Mouse (Mus musculus) G1E-ER4 (cell line): ENCODE results near the gene Gm16442. TPM values are rescaled to one million over a fixed set of nuclear protein-coding genes. Genes with fewer than 3 reads are reported as not detected.
"Not testable (repeated sequence)": the region's sequence is repeated elsewhere in the genome, so short reads cannot be mapped to it uniquely, and the experiment has no call there.

Source experiments
- GATA1 ChIP-seq: IDR thresholded peaks from one replicate; pipeline ENCODE4 v1.8.0; 2012; ENCODE audit warnings: low read length, inconsistent platforms
- polyA plus RNA-seq: library from polyadenylated mRNA; stranded (reverse); fragments of >175 nt; gene quantifications from 2 replicates; pipeline ENCODE4 v1.2.3, GENCODE M21; 2012

The Gm16442 gene
- not detected in 2 replicates for polyA plus RNA-seq

DNA sequence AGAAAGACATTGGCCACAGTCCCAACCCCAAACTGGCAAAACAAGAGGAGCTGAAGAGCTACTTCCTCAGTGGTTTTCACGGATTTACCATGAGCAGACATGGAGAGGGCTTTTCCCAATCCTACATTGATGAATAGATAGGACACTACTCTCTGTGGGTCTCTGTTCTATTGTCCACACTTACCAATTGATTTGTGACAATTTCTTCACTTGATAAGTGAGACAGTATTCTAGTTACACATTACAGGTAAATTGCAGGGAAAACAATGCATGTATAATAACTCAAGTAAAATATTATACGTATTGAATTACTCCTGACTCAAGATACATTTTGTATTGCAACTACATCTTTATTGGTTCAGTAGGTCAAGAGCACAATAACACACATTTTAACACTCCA, at the start of gene Gm16442:
Gene Gm16442 (minus strand): TSS at position 101 of the 400 bp plus-strand sequence.
- TF ChIP-seq GATA1 = not testable (repeated sequence)

DNA sequence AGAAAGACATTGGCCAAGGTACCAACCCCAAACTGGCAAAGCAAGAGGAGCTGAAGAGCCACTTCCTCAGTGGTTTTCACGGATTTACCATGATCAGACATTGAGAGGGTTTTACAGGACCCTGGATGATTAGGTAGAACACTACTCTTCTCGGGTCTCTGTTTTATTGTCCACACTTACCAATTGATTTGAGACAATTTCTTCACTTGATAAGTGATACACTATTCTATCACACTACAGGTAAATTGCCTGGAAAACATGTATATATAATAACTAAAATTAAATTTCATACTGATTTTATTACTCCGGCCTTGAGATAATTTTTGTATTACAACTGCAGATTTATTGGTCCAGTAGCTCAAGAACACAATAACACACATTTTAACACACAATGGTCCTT, 45.9 kb upstream of the Gm16442 start, which contains the start of gene Vmn1r94:
Gene Vmn1r94 (minus strand): TSS at position 101 of the 400 bp plus-strand sequence.
- TF ChIP-seq GATA1 = not testable (repeated sequence)

DNA sequence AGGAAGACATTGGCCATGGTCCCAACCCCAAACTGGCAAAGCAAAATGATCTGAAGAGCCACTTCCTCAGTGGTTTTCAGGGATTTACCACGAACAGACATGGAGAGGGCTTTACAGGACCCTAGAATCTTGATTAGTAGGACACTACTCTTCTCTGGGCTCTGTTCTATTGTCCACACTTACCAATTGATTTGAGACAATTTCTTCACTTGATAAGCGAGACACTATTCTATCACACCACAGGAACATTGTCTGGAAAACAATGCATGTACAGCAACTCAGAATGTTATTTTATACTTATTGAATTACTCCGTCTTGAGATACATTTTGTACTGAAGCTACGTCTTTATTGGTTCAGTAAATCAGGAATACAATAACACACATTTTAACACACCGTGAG, 16.6 kb upstream of the Gm16442 start, which contains the start of gene Vmn1r93:
Gene Vmn1r93 (minus strand): TSS at position 101 of the 400 bp plus-strand sequence.
- not testable (repeated sequence) for TF ChIP-seq GATA1

DNA sequence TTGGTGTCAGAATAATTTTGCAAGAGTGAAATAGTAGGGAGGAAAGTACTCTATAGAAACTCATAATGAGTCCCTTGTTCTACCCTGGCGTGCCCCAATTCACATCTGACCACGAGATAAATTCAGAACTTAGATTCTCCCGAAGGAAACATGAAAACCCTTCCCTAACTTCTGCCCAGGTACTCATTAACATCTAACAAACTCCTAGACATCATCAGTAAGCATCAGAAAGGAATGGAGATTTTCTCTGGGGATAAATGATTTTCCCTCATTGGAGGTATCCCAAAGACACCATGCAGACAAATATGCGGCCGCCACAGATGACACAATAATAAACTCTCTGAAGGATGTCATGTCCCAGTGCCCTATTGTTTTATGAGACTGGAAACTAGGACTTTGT, 23.0 kb downstream of the Gm16442 start, which contains the start of gene Vmn1r91:
Gene Vmn1r91 (plus strand): TSS at position 301 of the 400 bp plus-strand sequence.
- not testable (repeated sequence) for TF ChIP-seq GATA1

Other genes starting within 250 kb of the Gm16442 start
- gene Ceacam19, start 234.6 kb downstream of the Gm16442 start, polyA plus RNA-seq = not detected in 2 replicates
- gene Pvr, start 201.4 kb downstream of the Gm16442 start, polyA plus RNA-seq = not detected in 2 replicates
- gene Igsf23, start 171.8 kb downstream of the Gm16442 start, polyA plus RNA-seq = not detected in 2 replicates
- gene Ceacam20, start 157.2 kb downstream of the Gm16442 start, polyA plus RNA-seq = not detected in 2 replicates
- not detected in 2 replicates for gene Nlrp9b, start 131.1 kb downstream of the Gm16442 start, polyA plus RNA-seq
- gene Vmn1r91, start 22.9 kb downstream of the Gm16442 start, polyA plus RNA-seq = not detected in 2 replicates
- not detected in 2 replicates for gene Vmn1r93, start 16.5 kb upstream of the Gm16442 start, polyA plus RNA-seq
- gene Vmn1r94, start 45.8 kb upstream of the Gm16442 start, polyA plus RNA-seq = not detected in 2 replicates
- gene Vmn1r95, start 71.1 kb upstream of the Gm16442 start, polyA plus RNA-seq = not detected in 2 replicates
- gene Gm6164, start 83.0 kb upstream of the Gm16442 start, polyA plus RNA-seq = not detected in 2 replicates
- gene Gm4498, start 111.2 kb upstream of the Gm16442 start, polyA plus RNA-seq = not detected in 2 replicates
- not detected in 2 replicates for gene Gm5890, start 140.3 kb upstream of the Gm16442 start, polyA plus RNA-seq
- not detected in 2 replicates for gene Gm4133, start 211.5 kb upstream of the Gm16442 start, polyA plus RNA-seq